Mouse (Mus musculus): ENCODE data around the gene Olfr52.

DNA sequence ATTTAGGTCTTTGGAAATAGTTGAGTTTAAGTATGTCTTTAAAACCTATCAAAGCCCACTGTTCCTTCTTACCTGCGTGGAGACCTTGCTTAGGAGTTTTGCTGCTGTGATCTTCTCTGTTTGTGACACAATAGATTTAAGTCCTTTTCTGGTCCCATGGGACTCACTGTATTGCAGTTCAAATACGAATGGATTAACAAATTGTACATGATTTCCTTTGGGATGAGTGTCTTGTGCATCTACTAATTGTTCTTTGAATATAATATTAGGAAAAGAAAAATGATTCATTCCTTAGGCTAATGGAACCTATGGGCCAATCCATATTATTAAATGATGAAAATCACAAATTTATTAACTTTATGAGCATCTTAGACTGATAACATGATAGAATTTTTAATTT lies 33.7 kb upstream of the Olfr52 start, which contains the start of gene Olfr1046:
- TF ChIP-seq CTCF (IDR thresholded peaks at IDR 0.05; ENCODE audit: extremely low read depth, insufficient read depth, low read length), result no peak
- TF ChIP-seq POLR2A (IDR thresholded peaks at IDR 0.05; ENCODE audit: extremely low read depth, insufficient read depth, low read length), result no peak

All from cortical plate, adult 2 months (tissue).